Mouse (Mus musculus) neutrophil, adult 5-6 weeks (primary cell): ENCODE measurements around the gene S100a10. TPM values are rescaled to one million over a fixed set of nuclear protein-coding genes. Genes with fewer than 3 reads are reported as not detected.

Source experiments
- total RNA-seq: library from RNA; stranded (forward); fragments of 200-1000 nt; gene quantifications from 2 replicates; pipeline ENCODE4 v1.2.3, GENCODE M21; 2017

S100a10 gene
- total RNA-seq, 1 experiment from 2014 or later, result 406 TPM

Other genes starting within 250 kb of the S100a10 start
- gene Hrnr, start 235.3 kb upstream of the S100a10 start, total RNA-seq, result not detected in 2 replicates
- gene Rptn, start 161.4 kb upstream of the S100a10 start, total RNA-seq, result not detected in 2 replicates
- gene Tchh, start 112.8 kb upstream of the S100a10 start, total RNA-seq, result 0.23 and 0.25 TPM in 2 replicates
- gene Tchhl1, start 86.3 kb upstream of the S100a10 start, total RNA-seq, result not detected in 2 replicates
- gene S100a11, start 34.6 kb upstream of the S100a10 start, total RNA-seq, result 584 and 660 TPM in 2 replicates
- gene Tdpoz2, start 97.6 kb downstream of the S100a10 start, total RNA-seq, result not detected in 2 replicates
- gene Tdpoz1, start 121.2 kb downstream of the S100a10 start, total RNA-seq, result not detected in 2 replicates
- gene Gm37596, start 138.0 kb downstream of the S100a10 start, total RNA-seq, result not detected in 2 replicates
- not detected in 2 replicates for gene Gm5773, start 217.9 kb downstream of the S100a10 start, total RNA-seq
- not detected in 2 replicates for gene Tdpoz4, start 241.3 kb downstream of the S100a10 start, total RNA-seq